Mouse (Mus musculus) hindlimb bud, embryonic 11.5 days (tissue): ENCODE measurements around the gene Krt33a.

Source experiments
- DNase-seq: peaks from one replicate; pipeline ENCODE4 v3.0.0-alpha.2; 2012; ENCODE audit warnings: low read depth, low spot score; ENCODE audit errors: extremely low spot score

Gene Krt33a

DNA sequence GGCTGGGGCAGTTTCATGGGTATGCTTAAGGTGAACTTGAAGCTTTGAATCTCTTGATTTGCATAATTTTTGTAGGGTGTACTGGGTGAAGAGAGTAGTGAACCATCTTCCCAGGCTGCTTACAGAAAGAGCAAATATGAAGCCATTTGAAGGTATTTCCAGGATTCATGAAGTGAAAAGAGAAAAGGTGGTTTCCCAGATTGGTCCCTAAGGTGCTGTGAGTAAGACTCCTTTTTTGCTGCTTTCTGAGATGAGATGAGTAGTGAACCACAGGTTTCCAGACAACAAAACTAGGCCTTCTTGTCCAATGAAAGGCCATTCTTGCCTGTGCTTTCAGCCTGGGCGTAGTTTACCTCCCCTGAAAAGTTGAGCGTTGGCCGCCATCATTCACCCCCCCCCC lies 27.5 kb downstream of the Krt33a start:
- DNase-seq = no peak

DNA sequence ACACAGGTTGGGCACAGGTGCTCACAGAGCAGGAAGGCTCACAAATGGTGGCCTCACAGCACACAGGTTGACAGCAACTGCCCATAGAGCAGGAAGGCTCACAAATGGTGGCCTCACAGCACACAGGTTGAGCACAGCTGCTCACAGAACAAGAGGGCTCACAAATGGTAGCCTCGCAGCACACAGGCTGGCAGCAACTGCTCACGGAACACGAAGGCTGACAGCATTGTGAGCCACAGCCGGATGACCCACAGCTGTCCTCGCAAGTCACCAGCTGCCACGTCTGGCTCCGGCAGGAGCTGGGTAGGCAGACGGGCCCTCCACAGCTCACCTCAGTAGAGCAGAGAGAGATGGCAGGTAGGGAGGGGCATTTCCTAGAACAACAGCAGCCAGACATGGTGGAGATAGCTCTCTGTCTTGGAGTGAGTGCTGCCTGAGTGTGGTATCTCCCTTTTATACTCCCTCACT lies 29.8 kb downstream of the Krt33a start, which contains the start of gene Krtap16-1:
TSS of gene Krtap16-1 (minus strand) at position 418 of the 468 bp plus-strand sequence.
- DNase-seq = no peak

DNA sequence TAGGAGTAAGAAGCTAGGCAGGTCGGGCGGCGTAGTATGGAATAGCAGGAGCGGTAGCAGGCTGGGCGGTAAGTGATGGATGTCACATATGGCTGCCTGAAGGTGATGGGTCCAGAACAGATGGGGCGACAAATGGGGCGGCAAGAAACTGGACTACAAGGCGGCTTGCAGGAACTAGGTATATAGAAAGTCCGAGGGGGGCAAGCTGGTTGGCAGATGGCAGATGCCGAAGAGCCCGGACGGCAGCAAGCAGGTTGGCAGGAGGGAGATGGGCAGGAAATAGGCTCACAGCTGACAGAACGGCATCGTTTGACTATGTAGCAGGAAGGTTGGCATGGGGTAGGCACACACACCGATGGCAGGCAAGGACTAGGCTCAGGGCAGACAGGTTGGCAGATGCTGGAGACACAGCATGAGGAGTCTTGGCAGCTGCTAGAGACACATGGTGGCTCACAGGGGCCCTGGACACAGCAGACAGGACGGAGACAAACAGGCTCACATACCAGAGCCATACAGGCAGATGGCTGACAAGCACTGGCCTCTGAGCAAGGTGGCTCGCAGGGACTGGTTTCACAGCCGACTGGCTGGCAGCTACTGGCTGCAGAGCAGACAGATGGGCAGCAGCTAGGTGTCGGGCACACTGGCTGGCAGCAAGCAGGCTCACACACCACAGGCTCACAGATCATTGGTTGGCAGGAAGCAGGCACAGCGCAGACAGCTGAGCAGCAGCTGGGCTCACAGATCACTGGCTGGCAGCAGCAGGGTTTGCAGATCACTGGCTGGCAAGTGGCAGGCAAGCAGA lies 30.5 kb downstream of the Krt33a start:
- no peak for DNase-seq

DNA sequence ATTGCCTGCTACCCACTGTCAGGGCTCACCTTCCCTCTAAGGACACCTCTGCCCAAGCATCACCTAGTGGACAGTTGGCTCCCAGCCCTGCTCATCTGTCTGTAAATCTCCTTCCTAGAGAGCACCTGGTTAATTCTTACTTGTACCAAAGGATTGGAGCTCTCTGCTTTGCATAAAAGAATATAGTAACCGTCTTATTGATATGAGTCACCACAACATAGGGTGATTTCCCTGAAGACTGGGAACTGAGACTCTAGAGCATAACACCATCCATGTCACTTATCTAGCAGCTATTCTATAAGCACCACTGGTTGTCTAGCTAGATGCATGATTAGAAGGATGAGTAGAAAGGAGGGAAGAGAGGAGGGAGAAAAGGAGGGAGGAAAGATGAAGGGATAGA lies 32.6 kb downstream of the Krt33a start:
- DNase-seq = no peak

- DNase-seq = no peak
Measured at GRCm38 (mm10) chr11:99982731-99983130, 33.3 kb downstream of the Krt33a start.

DNA sequence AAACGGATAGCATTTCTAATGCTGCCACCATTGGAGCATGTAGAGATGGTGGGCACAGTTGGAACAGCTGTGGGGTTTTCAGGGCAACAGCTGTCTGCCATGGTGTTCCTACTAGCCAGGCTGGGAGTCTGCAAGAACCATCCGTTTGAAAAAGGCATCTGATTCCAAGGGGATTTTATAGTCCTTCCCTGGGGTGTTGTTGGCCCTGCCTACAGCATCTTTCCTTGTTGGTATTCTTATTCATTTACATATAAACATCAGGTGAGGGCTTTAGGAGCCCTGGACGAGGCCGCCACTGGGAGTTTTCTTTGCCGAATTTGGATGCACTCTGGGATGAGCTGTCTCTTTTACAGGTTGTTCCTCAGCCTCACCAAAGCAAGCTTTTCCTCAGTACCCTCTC lies 37.1 kb downstream of the Krt33a start, which contains the start of gene Krtap29-1:
TSS of gene Krtap29-1 (minus strand) at position 101 of the 400 bp plus-strand sequence.
- DNase-seq = no peak

DNA sequence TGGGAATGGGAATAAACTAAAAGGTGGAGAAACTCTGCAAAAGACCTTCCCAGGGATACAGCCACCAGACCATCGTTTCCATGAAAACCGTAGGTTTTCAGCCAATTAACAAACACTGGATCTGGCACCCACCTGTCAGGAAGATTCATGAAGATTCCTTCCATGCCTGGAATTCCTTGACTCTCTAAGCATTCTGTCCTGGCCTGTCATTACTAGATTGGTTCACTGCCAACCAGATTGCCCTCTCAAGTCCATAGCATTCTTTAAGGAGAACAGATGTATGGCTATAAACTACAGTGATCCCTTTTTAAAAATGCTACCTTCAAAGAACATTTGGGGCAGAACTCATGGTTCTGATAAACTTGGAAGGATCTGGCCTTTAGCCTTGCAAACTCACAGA lies 50.1 kb downstream of the Krt33a start:
- no peak for DNase-seq

- no peak for DNase-seq
Measured at GRCm38 (mm10) chr11:99964213-99964612, 51.8 kb downstream of the Krt33a start.
